In the genomic region with DNA sequence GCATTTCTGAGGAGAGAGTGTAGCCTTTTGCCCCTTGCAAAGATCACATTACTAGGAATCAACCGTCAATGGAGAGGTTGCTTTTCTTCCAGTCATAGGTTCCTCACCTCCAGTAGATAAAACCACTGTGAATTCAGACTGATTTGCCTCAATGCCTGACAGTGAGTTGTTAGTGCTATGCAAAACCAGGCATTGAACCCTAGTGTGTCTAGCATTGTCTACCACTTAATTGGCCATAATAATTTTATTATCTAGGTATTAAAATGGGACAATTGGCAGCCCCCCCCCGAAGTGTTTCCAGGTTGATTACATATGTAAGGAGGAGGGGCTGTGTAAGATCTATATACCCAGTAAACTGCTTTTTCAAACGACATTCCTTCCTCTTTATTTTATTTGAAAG, we compare ENCODE assay signal across 22 mouse cellular contexts.
DNase-seq lines count a peak whose midpoint lies in the region; ATAC-seq lines count a peak whose summit lies in the region.
"Had no signal": no experiment of that assay in that cellular context is flagged by ENCODE, and none has a peak within 500 bp of the region (broad histone marks: within the 10 kb centered on the region; RNA-seq: fewer than 3 reads in every experiment).

No protein-coding gene starts in this region.

- no peak overlapping the region for H3K27ac ChIP-seq in neural tube, embryonic 12.5 days
- peak overlapping the region; percentile 16; the same call in 1 of the 2 replicates for H3K27ac ChIP-seq in hindbrain, embryonic 14.5 days
- peak overlapping the region; percentile 72 for H3K27ac ChIP-seq in midbrain, embryonic 14.5 days (replicated peaks; ENCODE audit: low read depth, low read length)
- H3K27ac ChIP-seq: heart, adult 2 months; intestine, embryonic 15.5 days; stomach, embryonic 15.5 days had no signal

- H3K9ac ChIP-seq in neural tube, embryonic 12.5 days = no peak overlapping the region
- no peak overlapping the region for H3K9ac ChIP-seq in hindbrain, embryonic 14.5 days
- H3K9ac ChIP-seq in midbrain, embryonic 14.5 days (replicated peaks; ENCODE audit: low read length) = no peak overlapping the region; the same call in 1 of the 2 replicates
- H3K9ac ChIP-seq: intestine, embryonic 15.5 days; stomach, embryonic 15.5 days had no signal

- DNase-seq in neural tube, embryonic 10.5 days (ENCODE audit: extremely low spot score, low spot score) = no peak
- DNase-seq in hindbrain, embryonic 14.5 days (ENCODE audit: low spot score) = no peak
- no peak for DNase-seq in midbrain, embryonic 14.5 days
- DNase-seq in c-Kit-positive CD71-positive TER-119-positive erythroid progenitor cells, embryonic 14.5 days (ENCODE audit: low spot score) = no peak
- DNase-seq in frontal cortex, postnatal 14 days (ENCODE audit: low spot score in 2 of 2) = no peak
- no peak for DNase-seq in cerebellum, adult 11-12 months
- DNase-seq: adrenal gland, postnatal 25 days; cerebellum, adult 18-20 months; gastrocnemius, postnatal 25 days; heart, adult 2 months; heart, postnatal 36 days; kidney, postnatal 4 days; lung, adult 18-20 months; spleen, adult 18-20 months; thymus, adult 18-20 months; thymus, postnatal 4 days had no signal

- H3K27me3 ChIP-seq in neural tube, embryonic 12.5 days (replicated peaks) = no peaks in the 10 kb centered on the region
- H3K27me3 ChIP-seq in hindbrain, embryonic 14.5 days (ENCODE audit: control insufficient read depth, insufficient read depth, low read length) = no peaks in the 10 kb centered on the region
- no peaks in the 10 kb centered on the region; the same call in 1 of the 2 replicates for H3K27me3 ChIP-seq in midbrain, embryonic 14.5 days (ENCODE audit: control insufficient read depth, insufficient read depth, low read length)
- H3K27me3 ChIP-seq: intestine, embryonic 15.5 days; stomach, embryonic 15.5 days had no signal

- H3K9me3 ChIP-seq in neural tube, embryonic 12.5 days = no peaks in the 10 kb centered on the region
- no peaks in the 10 kb centered on the region for H3K9me3 ChIP-seq in hindbrain, embryonic 14.5 days (ENCODE audit: control insufficient read depth, low read length)
- H3K9me3 ChIP-seq in midbrain, embryonic 14.5 days (ENCODE audit: control insufficient read depth, low read length) = no peaks in the 10 kb centered on the region
- H3K9me3 ChIP-seq: G1E; intestine, embryonic 15.5 days; stomach, embryonic 15.5 days had no signal

- WGBS in neural tube, embryonic 12.5 days = 42% methylated on average over 3 of the region's 3 CpGs
- WGBS in hindbrain, embryonic 14.5 days = 19% methylated on average over 3 of the region's 3 CpGs
- 13% methylated on average over 3 of the region's 3 CpGs for WGBS in midbrain, embryonic 14.5 days

- H3K36me3 ChIP-seq in neural tube, embryonic 12.5 days = no peaks in the 10 kb centered on the region
- no peaks in the 10 kb centered on the region for H3K36me3 ChIP-seq in hindbrain, embryonic 14.5 days (replicated peaks; ENCODE audit: control insufficient read depth, insufficient read depth)
- H3K36me3 ChIP-seq in midbrain, embryonic 14.5 days (ENCODE audit: control insufficient read depth, insufficient read depth, low read length) = no peaks in the 10 kb centered on the region
- H3K36me3 ChIP-seq: G1E; intestine, embryonic 15.5 days; stomach, embryonic 15.5 days had no signal

- peaks cover 8% of the 10 kb centered on the region; the same call in 1 of the 2 replicates for H3K4me1 ChIP-seq in neural tube, embryonic 12.5 days
- peaks cover 16% of the 10 kb centered on the region for H3K4me1 ChIP-seq in hindbrain, embryonic 14.5 days (replicated peaks; ENCODE audit: control insufficient read depth, insufficient read depth, low read length)
- peaks cover 19% of the 10 kb centered on the region for H3K4me1 ChIP-seq in midbrain, embryonic 14.5 days (ENCODE audit: control insufficient read depth, insufficient read depth, low read length)
- H3K4me1 ChIP-seq: intestine, embryonic 15.5 days; stomach, embryonic 15.5 days had no signal

- H3K4me3 ChIP-seq in neural tube, embryonic 12.5 days = no peak overlapping the region
- no peak overlapping the region for H3K4me3 ChIP-seq in hindbrain, embryonic 14.5 days (replicated peaks; ENCODE audit: low read length)
- H3K4me3 ChIP-seq in midbrain, embryonic 14.5 days (replicated peaks; ENCODE audit: low read depth, low read length) = no peak overlapping the region; the same call in 1 of the 2 replicates
- H3K4me3 ChIP-seq: heart, adult 2 months; intestine, embryonic 15.5 days; stomach, embryonic 15.5 days had no signal

- peak overlapping the region; percentile 43 for H3K4me2 ChIP-seq in neural tube, embryonic 12.5 days (replicated peaks)
- H3K4me2 ChIP-seq in hindbrain, embryonic 14.5 days (replicated peaks) = peak overlapping the region; percentile 38
- peak overlapping the region; percentile 50 for H3K4me2 ChIP-seq in midbrain, embryonic 14.5 days (ENCODE audit: low read length)
- H3K4me2 ChIP-seq: intestine, embryonic 15.5 days; liver, embryonic 11.5 days; stomach, embryonic 15.5 days had no signal

- peak; percentile 46 for ATAC-seq in neural tube, embryonic 12.5 days (ENCODE audit: low FRiP score, low read depth)
- ATAC-seq in hindbrain, embryonic 14.5 days (ENCODE audit: low FRiP score) = no peak; the same call in 1 of the 2 replicates
- ATAC-seq in midbrain, embryonic 14.5 days (ENCODE audit: low FRiP score, low TSS enrichment) = 0 out of 2 replicates have a peak, but pooled peaks have one; percentile 39
- ATAC-seq in activated CD4-positive, CD25-positive, alpha-beta regulatory T cell, adult 4 months = no peak
- ATAC-seq: intestine, embryonic 15.5 days had no signal

Comparison
In these comparisons a context has a peak if more than half of its experiments do, and no peak if none do; other contexts are left out.
1. ATAC-seq: peak in neural tube, embryonic 12.5 days (single experiment) and midbrain, embryonic 14.5 days (single experiment); none in hindbrain, embryonic 14.5 days (single experiment) and activated CD4-positive, CD25-positive, alpha-beta regulatory T cell, adult 4 months (single experiment).
2. Peak in every context shown above with its lines, with median percentiles within 50 percentile points of each other: H3K4me2 ChIP-seq.